Mouse (Mus musculus) cerebellum, postnatal 4 days (tissue): Measurements from ENCODE around the gene Tfdp1.
A peak's percentile ranks its signal among the peaks of the same experiment; 100 is the strongest.

ENCODE experiments used
- DNase-seq, 2 experiments: peaks; one replicate each; pipeline ENCODE4 v3.0.0; 2022; ENCODE audit warnings: low spot score in 2 of 2, mixed read lengths in 1 of 2

Gene Tfdp1

GRCm38 (mm10) chr8:13353155-13353833 is 14.7 kb downstream of the Tfdp1 start:
- no peak for DNase-seq

GRCm38 (mm10) chr8:13353883-13354282 is 15.3 kb downstream of the Tfdp1 start:
- DNase-seq, result no peak

- DNase-seq, result no peak
These were observed 17.7 kb downstream of the Tfdp1 start for GRCm38 (mm10) chr8:13356221-13356620.

GRCm38 (mm10) chr8:13356681-13357080 is 18.1 kb downstream of the Tfdp1 start:
- no peak for DNase-seq

GRCm38 (mm10) chr8:13360213-13360612 is 21.7 kb downstream of the Tfdp1 start:
- DNase-seq, result no peak

- no peak for DNase-seq
These were observed 23.3 kb downstream of the Tfdp1 start for GRCm38 (mm10) chr8:13361865-13362264.

GRCm38 (mm10) chr8:13373151-13373662 is 34.7 kb downstream of the Tfdp1 start:
- DNase-seq, result no peak

GRCm38 (mm10) chr8:13381630-13382029 is 43.1 kb downstream of the Tfdp1 start:
- DNase-seq, result no peak

- DNase-seq, result no peak
These were observed 44.0 kb downstream of the Tfdp1 start for GRCm38 (mm10) chr8:13382536-13382935.

GRCm38 (mm10) chr8:13382999-13383398 is 44.4 kb downstream of the Tfdp1 start:
- no peak for DNase-seq

GRCm38 (mm10) chr8:13386366-13386765 is 47.8 kb downstream of the Tfdp1 start:
- DNase-seq, result no peak

- no peak for DNase-seq
These were observed 49.2 kb downstream of the Tfdp1 start for GRCm38 (mm10) chr8:13387728-13388127.

- DNase-seq, result no peak
These were observed 50.2 kb downstream of the Tfdp1 start for GRCm38 (mm10) chr8:13388744-13389143.

GRCm38 (mm10) chr8:13393869-13394268 is 55.3 kb downstream of the Tfdp1 start:
- no peak for DNase-seq

- no peak for DNase-seq
These were observed 58.2 kb downstream of the Tfdp1 start, which contains the start of gene Atp4b for GRCm38 (mm10) chr8:13396725-13397124. TSS of gene Atp4b (minus strand) at chr8:13396825.

GRCm38 (mm10) chr8:13403517-13403916 is 65.0 kb downstream of the Tfdp1 start:
- DNase-seq, result no peak

GRCm38 (mm10) chr8:13404666-13405131 is 66.1 kb downstream of the Tfdp1 start, which contains the start of gene Grk1:
TSS of gene Grk1 (plus strand) at chr8:13405081.
- no peak for DNase-seq

- no peak for DNase-seq
These were observed 67.5 kb downstream of the Tfdp1 start for GRCm38 (mm10) chr8:13406011-13406410.

- peak; percentile 44 to 65 for DNase-seq
These were observed 73.0 kb downstream of the Tfdp1 start for GRCm38 (mm10) chr8:13411597-13411996.

GRCm38 (mm10) chr8:13412891-13413558 is 74.5 kb downstream of the Tfdp1 start:
- peak; percentile 52 to 61 for DNase-seq

- no peak for DNase-seq
These were observed 75.4 kb downstream of the Tfdp1 start for GRCm38 (mm10) chr8:13413823-13414390.

- no peak for DNase-seq
These were observed 77.3 kb downstream of the Tfdp1 start for GRCm38 (mm10) chr8:13415879-13416278.
